Mouse (Mus musculus): Measurements from ENCODE around the gene Zdhhc19.
A peak's percentile ranks its signal among the peaks of the same experiment; 100 is the strongest.

Zdhhc19 gene

GRCm38 (mm10) chr16:32516006-32516962, 20.2 kb downstream of the Zdhhc19 start:
- DNase-seq: peak in 1 of 2 experiments; percentile 42

- no peak for DNase-seq
These were observed 21.9 kb downstream of the Zdhhc19 start for GRCm38 (mm10) chr16:32517785-32518481.

GRCm38 (mm10) chr16:32519656-32520371, 23.7 kb downstream of the Zdhhc19 start:
- DNase-seq: no peak

GRCm38 (mm10) chr16:32520372-32520748, 24.3 kb downstream of the Zdhhc19 start:
- peak in 1 of 2 experiments; percentile 25 for DNase-seq

GRCm38 (mm10) chr16:32522578-32523194, 26.6 kb downstream of the Zdhhc19 start:
- no peak for DNase-seq

GRCm38 (mm10) chr16:32523462-32524243, 27.6 kb downstream of the Zdhhc19 start:
- peak; percentile 33 to 45 for DNase-seq

- no peak for DNase-seq
These were observed 28.2 kb downstream of the Zdhhc19 start for GRCm38 (mm10) chr16:32524244-32524615.

- DNase-seq: no peak
These were observed 30.8 kb downstream of the Zdhhc19 start for GRCm38 (mm10) chr16:32526906-32527305.

GRCm38 (mm10) chr16:32532878-32533826, 37.1 kb downstream of the Zdhhc19 start:
- DNase-seq: no peak

GRCm38 (mm10) chr16:32535157-32535751, 39.2 kb downstream of the Zdhhc19 start:
- DNase-seq: no peak

GRCm38 (mm10) chr16:32537867-32538660, 42.0 kb downstream of the Zdhhc19 start:
- DNase-seq: no peak

GRCm38 (mm10) chr16:32538761-32539255, 42.7 kb downstream of the Zdhhc19 start:
- peak; percentile 45 to 57 for DNase-seq

GRCm38 (mm10) chr16:32541338-32542179, 45.5 kb downstream of the Zdhhc19 start:
- no peak for DNase-seq

- DNase-seq: no peak
These were observed 47.4 kb downstream of the Zdhhc19 start for GRCm38 (mm10) chr16:32543422-32543821.

- DNase-seq: peak; percentile 8 to 19
These were observed 51.3 kb downstream of the Zdhhc19 start for GRCm38 (mm10) chr16:32547156-32548068.

GRCm38 (mm10) chr16:32550084-32550483, 54.0 kb downstream of the Zdhhc19 start:
- no peak for DNase-seq

- no peak for DNase-seq
These were observed 54.4 kb downstream of the Zdhhc19 start for GRCm38 (mm10) chr16:32550487-32550886.
